Mouse (Mus musculus) mature B cell (primary cell): ENCODE measurements around the gene Sorcs2.

ENCODE experiments used
- in situ Hi-C: fragments of 300-500 bp; cut with MboI; formaldehyde crosslinking; loops from 2 replicates; pipeline ENCODE4 v1.14.3; 2019

The Sorcs2 gene

DNA sequence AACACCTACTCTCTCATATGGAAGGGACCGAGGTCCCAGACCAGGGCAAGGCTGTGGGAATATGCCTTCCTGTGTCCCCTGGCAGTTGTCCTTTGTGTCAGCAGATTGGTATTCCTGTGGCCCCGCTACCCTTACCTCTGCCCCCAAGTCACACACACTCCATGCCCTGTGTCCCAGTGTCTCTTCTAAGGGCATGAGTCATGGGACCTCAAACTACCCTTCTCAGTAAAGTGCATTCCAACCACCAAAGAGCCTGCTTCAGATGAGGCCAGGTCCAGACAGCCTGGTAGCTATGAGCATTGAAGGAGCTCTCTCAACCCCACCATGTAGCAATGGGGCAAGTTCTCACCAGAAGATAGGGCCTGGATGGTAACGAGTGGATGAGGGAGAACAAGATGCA is 219.2 kb downstream of the Sorcs2 start:
- in situ Hi-C loops, result no loop called here

DNA sequence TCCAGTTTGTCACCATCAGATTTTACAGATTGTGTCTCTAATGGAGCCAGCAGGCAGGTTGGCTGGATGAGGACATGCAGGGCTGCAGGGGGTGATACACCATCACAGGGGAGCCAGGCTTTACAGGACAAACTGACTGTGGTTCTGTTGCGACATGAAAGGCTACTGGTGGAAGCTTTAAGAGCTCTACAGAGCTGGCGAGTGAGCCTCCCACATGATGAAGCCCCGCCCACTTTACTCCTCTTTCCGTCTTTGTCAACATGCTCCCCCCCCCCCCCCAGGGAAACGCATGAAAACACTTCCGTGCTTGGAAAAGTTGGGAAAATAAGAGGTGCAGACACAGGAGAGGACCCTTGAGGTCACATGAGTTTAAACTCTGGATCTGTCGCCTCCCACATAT is 219.7 kb downstream of the Sorcs2 start:
- in situ Hi-C loops, result no loop called here

DNA sequence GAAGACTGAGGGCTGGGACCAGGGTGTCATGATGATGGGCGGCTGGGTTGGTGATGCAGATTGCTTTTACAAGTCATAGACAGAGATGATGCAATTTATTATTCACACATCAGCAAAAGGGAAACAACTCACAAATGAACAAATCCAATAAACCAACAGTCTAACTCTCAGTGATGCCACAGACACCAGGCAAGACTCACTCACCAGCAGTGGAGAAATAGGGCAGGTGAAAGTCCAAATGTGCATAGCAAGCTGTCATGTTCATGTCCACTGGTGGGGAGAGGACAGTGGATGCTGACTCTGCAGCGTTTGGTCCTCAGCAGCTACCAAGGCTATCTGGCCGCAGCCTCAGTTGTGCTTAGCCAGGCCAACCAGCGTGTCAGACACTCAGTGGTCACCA is 221.1 kb downstream of the Sorcs2 start:
- in situ Hi-C loops, result no loop called here

DNA sequence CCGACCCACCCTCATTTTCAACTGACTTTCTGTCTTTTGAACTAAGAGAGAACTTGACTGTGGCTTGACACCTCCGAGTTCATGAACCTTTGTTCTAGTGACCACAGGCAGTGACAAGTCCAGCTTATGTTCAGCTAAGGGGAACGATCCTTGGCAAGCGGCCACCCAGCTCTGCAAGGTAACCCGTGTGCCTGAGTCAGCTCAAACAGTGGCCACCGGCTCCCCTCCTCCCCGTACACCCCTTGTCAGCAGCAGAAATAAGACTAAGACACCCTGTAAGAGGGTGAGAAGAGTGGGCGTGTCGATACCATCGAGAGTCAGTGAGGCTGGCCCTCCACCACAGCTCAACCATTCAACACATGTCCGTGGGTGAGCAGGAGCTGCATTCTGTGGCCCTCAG is 221.5 kb downstream of the Sorcs2 start:
- in situ Hi-C loops, result no loop called here

DNA sequence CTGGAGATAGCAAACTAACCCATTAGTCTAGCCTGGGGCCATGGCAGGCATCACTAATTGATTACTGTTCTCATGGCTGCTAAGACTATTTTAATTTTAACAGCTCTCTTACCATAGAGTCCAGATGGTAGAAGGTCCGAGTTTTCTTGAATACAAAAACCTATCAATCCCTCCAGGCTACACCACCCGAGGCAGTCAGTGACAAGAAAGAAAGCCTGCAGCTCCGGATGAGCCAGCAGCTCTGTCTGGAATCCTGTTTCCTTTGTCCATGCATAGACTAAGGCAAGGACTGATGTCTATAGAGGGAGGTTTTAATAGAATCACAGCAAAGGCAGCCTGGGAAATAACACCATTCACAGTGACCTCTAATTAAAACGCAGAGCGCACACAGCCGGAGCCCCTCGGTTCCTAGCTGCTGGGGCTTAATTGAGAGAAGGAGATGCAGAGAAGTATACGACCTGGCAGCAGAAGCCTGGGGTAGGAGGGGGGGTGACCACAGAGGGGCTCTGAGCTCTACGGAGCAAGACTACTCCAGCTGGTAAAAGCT is 223.3 kb downstream of the Sorcs2 start:
- in situ Hi-C loops, result no loop called here

DNA sequence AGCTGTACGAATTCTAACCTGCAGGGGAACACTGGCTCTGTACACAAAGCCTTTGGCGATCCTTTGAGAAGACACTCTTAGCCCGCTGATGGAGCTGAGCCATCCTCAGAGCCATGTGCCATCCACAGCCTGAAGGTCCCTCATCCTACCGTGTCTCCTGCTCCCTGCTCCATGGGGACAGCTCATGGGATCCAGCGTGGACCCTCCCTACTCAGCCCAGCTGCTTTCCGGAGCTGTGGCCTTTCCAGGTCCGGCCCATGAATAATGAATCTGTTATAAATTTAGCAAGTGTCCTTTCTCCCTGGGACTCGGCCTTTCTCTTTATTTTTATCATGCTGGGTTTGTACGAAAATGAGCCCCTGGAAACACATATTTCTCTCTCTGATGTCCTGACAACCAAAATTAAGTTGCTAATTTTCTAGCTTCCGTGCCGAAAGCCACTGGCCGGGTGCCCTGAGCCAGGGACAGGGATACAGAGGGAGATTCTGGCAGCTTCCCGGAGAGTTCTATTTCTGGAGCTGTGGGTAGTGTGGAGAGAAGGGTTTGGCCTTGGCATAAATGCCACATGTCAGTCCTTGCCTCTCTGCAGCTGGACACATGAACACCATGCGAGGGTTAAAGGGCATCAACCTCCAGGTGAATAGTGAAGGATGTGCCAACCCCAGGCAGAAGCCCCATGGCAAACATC is 228.8 kb downstream of the Sorcs2 start:
- in situ Hi-C loops, result no loop called here

DNA sequence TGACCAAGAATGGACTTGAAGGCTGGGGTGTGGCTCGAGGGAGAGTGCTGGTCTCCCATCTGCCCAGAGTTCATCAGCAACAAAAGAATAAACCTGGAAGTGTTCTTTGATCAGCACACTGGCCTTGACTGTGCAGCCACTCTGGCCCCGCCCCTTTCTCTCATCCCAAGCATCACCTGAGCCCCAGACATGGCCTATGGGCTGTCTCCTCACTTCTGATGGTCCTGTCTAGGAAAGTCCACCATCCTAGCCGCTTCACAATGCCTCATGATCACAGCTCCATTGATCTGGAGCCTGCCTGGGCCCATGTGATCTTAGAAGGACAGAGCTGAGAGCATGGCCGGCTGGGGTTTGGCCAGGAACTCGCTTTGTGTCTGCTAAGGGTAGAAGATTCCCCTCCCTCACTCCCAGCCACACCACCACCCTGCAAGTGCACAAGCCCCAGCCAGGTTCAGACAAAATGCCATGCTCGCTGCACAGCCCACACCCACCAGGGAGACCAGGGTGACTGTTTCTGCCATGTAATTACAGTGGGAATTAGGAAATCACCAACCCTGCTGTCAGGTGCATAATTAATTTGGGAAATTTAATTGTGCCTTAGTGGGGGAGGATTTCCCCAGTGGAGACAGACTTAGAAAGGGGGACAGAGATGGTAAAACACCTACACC is 231.5 kb downstream of the Sorcs2 start:
- in situ Hi-C loops, result no loop called here

DNA sequence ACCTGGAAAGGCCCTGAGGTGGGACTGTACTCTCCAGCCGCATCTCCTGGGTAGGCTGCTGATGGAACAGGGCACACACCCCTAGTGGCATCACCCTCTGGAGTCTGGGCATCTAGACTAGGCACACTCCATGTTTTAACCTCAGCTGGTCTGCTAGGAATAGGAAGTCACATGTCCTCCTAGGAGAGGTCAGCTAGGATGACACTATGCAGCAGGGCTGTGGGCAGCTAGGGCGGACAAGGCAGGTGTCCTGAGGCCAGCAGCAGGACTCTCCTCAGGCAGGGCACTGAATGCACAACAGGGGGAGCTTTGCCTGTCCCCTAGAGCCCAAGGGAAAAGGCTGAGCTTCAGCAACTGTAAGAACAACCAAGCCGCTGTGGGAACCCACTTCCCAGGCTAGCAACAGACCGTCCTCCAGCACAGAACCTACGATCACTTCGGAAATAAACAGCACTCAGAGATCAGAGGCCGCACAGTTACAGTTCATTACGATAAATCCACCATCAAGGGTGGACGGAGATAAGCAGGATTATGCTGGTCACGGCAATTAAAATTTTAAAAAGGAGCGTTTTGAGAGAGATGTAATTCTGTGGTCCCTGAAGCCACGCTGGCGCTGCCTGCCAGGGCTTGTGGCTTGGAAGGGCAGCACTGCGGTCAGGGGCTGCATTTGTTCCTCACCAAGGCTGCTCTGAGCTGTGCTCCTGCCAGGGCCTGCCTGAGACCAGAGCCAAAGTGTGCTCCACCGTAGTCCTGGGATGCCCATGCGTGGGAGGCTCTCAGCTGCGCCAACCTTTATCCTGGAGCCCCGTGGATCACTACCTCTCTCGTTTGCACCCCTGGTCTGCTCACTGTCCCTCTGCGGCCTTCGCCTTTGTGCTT is 232.3 kb downstream of the Sorcs2 start:
- in situ Hi-C loops, result no loop called here

DNA sequence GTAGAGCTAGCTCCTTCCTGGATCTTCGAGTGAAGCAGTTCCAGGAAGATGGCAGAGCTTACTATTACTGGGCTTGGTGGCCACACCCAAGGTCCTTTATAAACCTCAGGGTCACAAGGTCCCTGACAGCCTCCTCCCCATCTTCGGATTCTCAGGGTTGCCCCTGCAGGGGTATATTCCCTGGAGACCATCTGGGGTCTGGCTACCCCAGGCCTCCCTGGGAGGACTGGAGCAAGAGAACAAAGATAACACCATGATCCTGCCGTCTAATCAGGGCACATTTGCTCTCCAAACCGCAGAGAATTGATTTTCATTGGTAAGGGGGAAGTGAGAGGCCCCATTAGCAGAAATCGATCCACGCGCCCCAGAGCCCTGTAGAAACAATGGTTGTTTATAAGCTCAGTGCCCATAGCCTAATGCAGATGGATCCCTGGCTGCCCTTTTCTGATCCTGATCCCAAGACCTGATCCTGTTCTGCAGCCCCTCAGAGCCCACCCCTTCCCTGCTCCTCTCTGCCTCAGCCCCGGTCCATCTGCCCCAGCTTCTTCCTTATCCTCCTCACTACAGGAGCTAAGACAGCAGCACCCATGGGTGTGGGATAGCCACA is 243.0 kb downstream of the Sorcs2 start:
- in situ Hi-C loops, result no loop called here

DNA sequence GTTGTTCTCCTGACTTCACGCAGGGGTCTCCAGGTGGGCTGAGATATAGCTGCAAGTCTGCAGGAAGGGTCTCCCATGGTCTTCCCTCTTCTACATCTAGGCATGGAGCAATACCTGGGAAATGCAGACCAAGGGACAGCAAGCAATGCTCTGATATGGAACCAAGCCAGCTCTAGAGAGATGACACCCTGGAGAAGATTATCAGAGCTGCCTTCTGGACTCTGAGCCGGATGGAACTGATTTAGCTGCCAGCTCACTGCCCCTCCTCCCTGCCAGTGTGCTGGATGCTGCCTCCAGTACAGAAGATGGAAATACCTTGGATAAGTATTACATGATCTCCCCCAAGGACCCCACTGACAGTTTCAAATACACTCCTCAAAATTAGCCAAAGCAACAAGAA is 244.7 kb downstream of the Sorcs2 start:
- in situ Hi-C loops, result no loop called here

DNA sequence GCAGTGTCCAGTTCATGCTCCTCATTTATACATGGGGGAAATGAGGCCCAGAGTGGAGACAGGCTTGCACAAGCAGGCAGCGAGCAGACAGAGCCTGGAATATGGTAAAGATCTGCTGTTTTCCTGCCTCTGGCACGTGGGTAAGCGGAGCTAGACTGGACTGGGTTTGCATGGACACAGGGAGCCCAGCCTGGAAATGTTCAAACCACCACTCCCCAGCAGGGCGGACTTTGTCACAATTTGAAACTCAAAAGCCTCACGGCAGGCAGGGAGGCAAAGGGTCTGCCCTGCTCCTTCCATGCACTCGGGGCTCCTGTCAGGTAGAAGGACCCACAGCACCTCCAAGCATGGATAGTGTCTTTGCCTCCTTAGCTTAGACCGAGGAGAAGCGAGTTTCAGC is 246.9 kb downstream of the Sorcs2 start:
- in situ Hi-C loops, result no loop called here

DNA sequence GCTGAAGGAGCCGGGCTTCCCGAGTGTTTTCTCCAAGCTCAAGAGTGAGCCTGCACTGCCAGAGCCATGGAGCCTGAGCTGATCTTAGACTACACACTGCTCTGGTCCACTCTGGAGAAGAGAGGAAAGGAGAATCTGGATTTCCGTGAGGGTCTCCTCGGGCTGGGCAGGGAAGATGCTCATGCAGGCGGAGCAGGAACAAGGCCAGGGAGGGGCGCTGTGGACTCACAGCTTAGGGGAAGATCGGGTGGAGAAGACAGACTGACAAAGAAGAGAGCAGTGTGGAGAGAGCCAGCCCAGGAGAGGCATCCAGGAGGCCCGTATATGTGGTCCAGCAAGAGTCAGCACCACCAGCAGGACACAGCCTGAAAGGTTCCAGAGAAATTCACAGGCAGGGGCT is 248.8 kb downstream of the Sorcs2 start:
- in situ Hi-C loops, result no loop called here

DNA sequence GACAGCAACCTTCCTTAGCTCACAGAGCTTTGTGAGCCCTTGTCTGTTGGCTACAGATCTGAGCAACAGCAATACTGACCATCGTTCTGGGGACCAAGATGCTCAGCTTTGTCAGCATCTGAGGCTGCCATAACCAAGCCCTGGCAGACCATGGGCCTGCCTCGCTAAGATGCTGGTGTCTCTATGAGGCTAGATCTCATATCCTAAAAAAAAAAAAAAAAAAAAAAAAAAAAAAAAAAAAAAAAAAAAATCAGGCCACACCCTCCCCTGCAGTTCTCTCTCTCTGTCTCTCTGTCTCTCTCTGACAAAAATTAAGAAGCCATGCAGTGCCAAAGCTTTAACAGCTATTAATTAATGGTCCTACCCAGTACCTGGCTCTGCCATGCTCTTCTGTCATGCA is 251.3 kb downstream of the Sorcs2 start:
- in situ Hi-C loops, result no loop called here

DNA sequence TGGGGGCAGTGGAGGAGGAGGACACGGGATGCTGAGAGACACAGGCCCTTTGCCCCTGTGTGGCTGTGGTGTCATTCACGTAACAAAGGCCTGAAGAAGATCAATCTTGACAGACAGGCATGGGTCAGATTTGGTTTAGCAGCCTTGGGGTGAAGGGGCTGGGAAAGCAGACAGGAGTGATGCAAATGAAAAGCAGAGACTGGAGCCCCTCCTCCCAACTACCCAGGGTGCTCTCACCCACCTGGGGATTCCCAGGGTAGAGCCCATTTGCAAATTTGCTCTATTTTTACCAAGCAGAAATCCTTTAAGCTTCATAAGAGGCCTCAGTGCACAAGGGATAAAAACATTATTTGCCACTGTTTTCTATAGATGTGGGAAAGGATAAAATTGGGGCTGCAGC is 253.4 kb downstream of the Sorcs2 start:
- in situ Hi-C loops, result no loop called here

DNA sequence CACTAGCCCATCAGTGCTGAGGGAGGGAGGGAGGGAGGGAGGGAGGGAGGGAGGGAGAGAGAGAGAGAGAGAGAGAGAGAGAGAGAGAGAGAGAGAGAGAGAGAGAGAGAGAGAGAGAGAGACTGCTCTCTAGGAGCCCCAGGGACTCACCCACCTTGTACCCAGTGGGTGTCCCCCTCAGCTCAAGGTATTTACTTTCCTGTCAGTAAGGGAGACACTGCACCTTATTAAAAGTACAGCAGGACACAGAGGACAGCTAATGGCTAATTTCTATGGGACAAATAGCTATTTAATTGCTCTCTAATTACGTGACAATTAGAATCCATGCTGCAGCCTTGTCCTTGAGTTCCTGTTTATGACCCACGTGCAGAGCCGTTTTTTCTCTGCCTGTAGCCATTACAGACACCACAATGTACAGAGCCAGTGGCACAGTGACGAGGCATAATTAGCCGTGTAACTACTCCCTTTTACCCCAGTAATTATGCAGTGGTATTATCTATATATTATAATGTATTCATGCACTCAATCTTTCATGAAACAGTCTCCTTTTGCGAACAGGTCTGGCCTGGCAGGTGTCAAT is 256.2 kb downstream of the Sorcs2 start:
- in situ Hi-C loops, result no loop called here

DNA sequence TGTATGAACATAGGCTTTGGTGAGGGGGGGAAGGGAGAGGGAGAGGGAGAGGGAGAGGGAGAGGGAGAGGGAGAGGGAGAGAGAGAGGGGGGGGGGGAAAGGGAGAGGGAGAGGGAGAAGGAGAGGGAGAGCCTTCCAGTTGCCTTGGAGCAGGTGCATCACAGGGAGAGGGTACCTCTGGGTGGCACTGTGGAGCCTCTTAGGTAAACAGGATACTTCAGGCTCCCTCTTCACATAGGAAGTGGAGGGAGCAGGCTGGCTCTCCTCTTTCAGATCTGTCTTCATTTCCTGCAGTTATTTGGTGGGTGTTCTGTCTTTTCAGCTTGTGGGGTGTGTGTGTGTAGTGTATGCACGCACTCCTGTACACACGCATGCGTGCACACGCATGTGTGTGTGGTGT is 256.8 kb downstream of the Sorcs2 start:
- in situ Hi-C loops, result no loop called here

DNA sequence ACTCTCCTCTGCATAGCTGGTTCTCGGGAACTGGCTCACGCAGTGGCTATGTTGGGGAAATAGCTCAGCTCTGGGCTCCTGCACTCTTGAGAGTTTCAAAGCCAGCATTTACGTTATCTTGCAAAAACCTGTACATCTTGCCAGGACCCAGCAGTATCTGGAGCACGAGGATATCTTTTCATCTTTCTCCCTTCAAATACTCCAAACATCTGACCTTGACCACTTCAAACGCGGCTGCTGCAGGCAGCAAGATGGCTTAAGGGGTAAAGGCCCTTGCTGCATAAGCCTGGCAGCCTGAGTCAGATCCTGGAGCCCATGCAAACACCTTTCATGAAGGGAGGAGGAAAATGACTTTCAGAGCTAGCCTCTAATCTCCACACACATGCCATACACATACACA is 258.2 kb downstream of the Sorcs2 start:
- in situ Hi-C loops, result no loop called here

DNA sequence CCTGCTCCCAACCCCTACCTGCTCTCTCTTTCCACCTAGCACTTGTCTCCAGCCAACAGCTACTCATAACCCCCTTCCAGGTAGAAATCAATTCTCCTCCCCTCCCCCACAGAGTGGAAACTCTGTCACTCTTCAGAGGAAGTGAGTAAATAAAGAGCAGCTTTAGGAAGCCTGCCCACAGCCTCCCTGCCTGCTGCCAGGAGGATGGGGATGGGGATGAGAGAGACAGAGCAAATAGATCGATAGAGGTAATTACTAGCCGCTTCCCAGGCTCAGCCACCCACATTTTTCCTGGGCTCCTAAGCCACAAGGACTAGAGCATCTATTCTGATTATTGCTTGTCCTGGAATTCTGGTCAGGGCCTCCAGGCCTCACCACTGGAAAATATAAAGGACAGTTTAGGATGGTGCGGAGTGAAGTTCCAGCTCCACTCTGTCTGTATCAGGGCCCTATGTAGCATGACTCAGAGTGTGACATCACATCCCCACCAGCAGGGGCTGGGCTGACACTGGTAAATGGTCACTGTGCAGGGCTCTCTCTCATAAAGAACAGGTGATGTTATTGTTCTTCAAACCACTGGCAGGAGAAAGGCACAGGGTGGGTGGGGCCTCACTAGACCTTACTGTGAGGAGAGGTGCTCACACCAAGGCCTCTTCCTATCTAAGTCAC is 261.9 kb downstream of the Sorcs2 start:
- in situ Hi-C loops, result no loop called here

DNA sequence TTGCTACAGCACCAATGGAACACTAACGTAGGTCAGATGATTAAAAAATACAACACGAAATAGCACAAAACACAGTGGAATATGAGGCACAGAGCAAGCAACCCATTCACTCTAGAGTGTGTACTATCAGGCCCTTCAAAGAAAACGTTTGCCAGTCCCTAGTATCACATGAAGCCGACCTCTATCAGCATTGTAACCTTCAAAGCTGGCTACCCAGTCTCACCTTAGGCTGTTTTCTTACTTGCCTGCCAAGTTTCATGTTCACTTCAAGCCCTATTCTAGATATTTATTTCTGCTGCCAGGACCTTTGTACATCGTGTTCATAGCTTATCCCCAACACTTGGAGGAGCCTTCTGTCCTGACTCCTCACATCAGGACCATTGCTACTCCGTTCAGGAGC is 263.6 kb downstream of the Sorcs2 start:
- in situ Hi-C loops, result no loop called here

DNA sequence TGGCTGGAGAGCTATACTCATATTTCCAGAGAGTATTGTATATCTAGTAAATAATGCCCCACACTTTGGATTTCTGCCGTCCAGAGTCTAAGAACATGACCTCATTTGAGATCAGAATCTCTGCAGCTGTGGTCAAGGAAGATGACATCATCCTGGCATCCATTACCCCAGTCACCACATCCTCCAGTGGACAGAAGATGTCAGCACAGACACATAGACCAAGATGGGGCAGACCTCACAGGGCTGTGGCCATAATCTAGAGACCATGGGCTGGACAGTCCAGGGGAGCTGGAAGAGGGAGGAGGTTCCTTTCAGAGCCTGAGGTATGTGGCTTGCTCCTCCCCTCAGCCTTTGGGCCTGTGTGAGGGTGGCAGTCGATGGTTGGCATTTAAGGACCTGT is 264.0 kb downstream of the Sorcs2 start:
- in situ Hi-C loops, result no loop called here

DNA sequence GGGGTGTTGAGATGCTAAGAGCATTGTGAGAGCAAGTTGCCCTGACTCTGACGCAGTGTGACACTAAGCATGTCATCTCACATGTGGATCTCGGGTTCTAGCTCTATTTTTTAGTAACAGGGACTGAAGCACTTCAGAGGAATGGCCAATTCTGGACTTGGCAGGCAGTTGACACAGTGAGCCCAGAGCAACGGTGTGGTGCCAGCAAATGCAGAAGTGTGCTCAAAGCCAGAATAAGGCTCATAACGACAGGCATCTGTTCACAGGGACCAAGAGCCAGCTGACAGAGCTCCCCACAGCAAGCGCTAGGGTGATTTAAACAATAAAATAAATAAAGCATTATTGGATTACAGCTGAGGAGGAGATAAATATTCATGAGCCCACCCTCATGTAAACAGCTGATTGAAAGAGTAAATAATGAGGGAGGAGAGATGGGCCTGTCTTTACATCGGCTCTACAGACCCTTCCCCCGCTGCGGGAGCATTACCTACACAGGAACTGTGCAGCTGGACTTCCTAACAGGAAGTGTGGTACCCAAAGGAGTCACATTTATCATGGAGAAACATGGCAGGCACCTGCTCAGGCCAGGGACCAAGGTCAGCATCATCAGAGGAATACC is 267.4 kb downstream of the Sorcs2 start:
- in situ Hi-C loops, result no loop called here
